Mouse (Mus musculus) erythroblast, embryonic 14.5 days (primary cell): Measurements from ENCODE around the gene Bckdk.

Source experiments
- GATA1 ChIP-seq: IDR thresholded peaks from 2 replicates; pipeline ENCODE4 v1.6.1; 2012; ENCODE audit warnings: low read length, inconsistent platforms, mixed read lengths
- TAL1 ChIP-seq: IDR thresholded peaks from 3 replicates; pipeline ENCODE4 v1.6.1; 2012; ENCODE audit warnings: low read length, inconsistent platforms, mixed read lengths

DNA sequence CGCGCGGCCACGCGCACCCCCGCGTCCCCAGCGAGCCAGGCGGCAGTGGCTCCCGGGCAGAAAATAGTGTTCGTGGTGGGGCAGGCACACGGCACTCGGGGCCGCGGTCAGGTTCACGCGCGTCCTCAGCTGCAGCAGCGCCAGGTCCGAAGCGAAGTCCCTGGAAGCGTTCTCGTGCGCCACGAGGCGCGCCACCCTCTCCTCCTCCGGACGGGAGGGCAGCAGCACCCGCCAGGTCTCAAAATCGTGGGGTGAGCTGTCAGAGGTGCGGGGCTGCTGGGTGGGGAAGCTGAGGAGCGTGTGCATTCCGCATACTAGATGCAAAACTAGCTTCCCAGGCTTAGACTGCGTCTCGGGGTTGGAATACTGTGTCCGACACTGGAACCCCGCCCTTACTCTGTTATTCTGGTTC, 31.9 kb downstream of the Bckdk start:
- no peak for TF ChIP-seq GATA1
- no peak for TF ChIP-seq TAL1
